10 mouse cellular contexts compared by ENCODE assay signal in the genomic region with DNA sequence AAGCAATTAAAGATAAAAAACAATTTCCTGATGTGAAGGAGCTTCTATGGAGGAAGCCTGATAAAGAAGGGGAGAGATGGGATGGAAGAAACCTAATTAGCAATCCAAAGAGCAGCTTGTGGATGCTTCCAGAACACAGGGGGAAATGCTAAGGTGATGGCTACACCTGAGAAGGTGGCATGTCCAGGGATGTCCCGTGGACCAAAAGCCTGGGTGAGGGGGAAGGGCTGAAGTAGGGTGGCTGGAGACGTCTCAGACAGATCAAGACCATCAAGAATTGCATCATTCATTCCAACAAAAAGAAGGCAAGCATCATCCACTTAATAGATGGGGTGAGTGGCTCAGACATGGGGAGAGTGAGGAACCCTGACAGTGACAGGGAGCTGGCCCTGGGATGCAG. TPM values are rescaled to one million over a fixed set of nuclear protein-coding genes. Genes with fewer than 3 reads are reported as not detected.
"Had no signal": no experiment of that assay in that cellular context is flagged by ENCODE, and none has a peak within 500 bp of the region (broad histone marks: within the 10 kb centered on the region; RNA-seq: fewer than 3 reads in every experiment).

No protein-coding gene starts in this region.

RNA-seq across cellular contexts. Expression of a gene that starts 27.3 kb away (rescaled TPM):
- polyA plus RNA-seq: heart, embryonic 11.5 days; heart, embryonic 13.5 days; heart, embryonic 15.5 days; hindbrain, embryonic 11.5 days; intestine, embryonic 14.5 days; kidney, embryonic 14.5 days; kidney, embryonic 16.5 days; limb, embryonic 10.5 days; limb, embryonic 12.5 days; liver, embryonic 12.5 days had no signal
